Mouse (Mus musculus) C2C12 (cell line): ENCODE results near the gene Scd2.
"Not testable (repeated sequence)": the region's sequence is repeated elsewhere in the genome, so short reads cannot be mapped to it uniquely, and the experiment has no call there.

Source experiments
- CEBPB ChIP-seq: IDR thresholded peaks from one replicate; pipeline ENCODE4 v1.6.1; 2011; ENCODE audit warnings: low read depth, mild to moderate bottlenecking, control low read depth, moderate library complexity
- CTCF ChIP-seq: IDR thresholded peaks from one replicate; pipeline ENCODE4 v1.5.1; 2011; ENCODE audit not compliant: control insufficient read depth, insufficient read depth, insufficient read length
- MAX ChIP-seq: IDR thresholded peaks from one replicate; pipeline ENCODE4 v1.6.1; 2011; ENCODE audit warnings: mild to moderate bottlenecking, control low read depth
- MYOG ChIP-seq: IDR thresholded peaks from one replicate; pipeline ENCODE4 v1.6.1; 2011; ENCODE audit not compliant: control insufficient read depth, insufficient read length; ENCODE audit errors: extremely low read depth
- USF1 ChIP-seq: IDR thresholded peaks from one replicate; pipeline ENCODE4 v1.6.1; 2011; ENCODE audit warnings: low read depth, mild to moderate bottlenecking, control low read depth, moderate library complexity

DNA sequence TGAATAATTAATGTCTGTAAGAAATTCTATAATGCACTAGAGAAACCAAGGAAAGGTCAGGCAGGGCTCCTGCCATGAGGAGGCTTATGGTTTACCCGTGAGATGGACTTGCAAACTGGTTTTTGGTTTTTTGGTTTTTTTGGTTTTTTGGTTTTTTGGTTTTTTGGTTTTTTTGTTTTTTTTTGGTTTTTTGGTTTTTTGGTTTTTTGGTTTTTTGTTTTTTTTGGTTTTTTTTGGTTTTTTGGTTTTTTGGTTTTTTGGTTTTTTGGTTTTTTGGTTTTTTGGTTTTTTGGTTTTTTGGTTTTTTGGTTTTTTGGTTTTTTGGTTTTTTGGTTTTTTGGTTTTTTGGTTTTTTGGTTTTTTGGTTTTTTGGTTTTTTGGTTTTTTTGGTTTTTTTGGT lies 37.7 kb downstream of the Scd2 start:
- TF ChIP-seq CTCF, MAX, USF1, MYOG, CEBPB: not testable (repeated sequence)
